Mouse (Mus musculus) limb, embryonic 15.5 days (tissue): Measurements from ENCODE around the gene P3h1. TPM values are rescaled to one million over a fixed set of nuclear protein-coding genes. Genes with fewer than 3 reads are reported as not detected.
A peak's percentile ranks its signal among the peaks of the same experiment; 100 is the strongest.

Experiments used
- ATAC-seq: fragments of 200-750 bp; cut with Nextera tagmentation; 2 replicates; pipeline ENCODE4 v1.8.0; 2017; ENCODE audit warnings: low read depth, moderate TSS enrichment; ENCODE audit not compliant: insufficient number of reproducible peaks, low FRiP score, low TSS enrichment
- H3K27ac ChIP-seq: fragments of 300-500 bp; sonication (generic); 2 replicates; pipeline ENCODE4 v1.5.1; 2015; ENCODE audit warnings: moderate library complexity, mild to moderate bottlenecking, inconsistent platforms
- H3K27me3 ChIP-seq: fragments of 300-500 bp; sonication (generic); 2 replicates; pipeline ENCODE4 v1.6.1; 2015; ENCODE audit warnings: inconsistent platforms
- H3K36me3 ChIP-seq: fragments of 300-500 bp; sonication (generic); 2 replicates; pipeline ENCODE4 v1.6.1; 2015; ENCODE audit warnings: inconsistent platforms
- H3K4me1 ChIP-seq: fragments of 300-500 bp; sonication (generic); 2 replicates; pipeline ENCODE4 v1.6.1; 2015; ENCODE audit warnings: inconsistent platforms
- H3K4me2 ChIP-seq: fragments of 300-500 bp; sonication (generic); 2 replicates; pipeline ENCODE4 v1.6.1; 2015; ENCODE audit warnings: mild to moderate bottlenecking, inconsistent platforms
- H3K4me3 ChIP-seq: fragments of 300-500 bp; sonication (generic); 2 replicates; pipeline ENCODE4 v1.5.1; 2015; ENCODE audit warnings: mild to moderate bottlenecking, inconsistent platforms
- H3K9ac ChIP-seq: fragments of 300-500 bp; sonication (generic); 2 replicates; pipeline ENCODE4 v1.6.1; 2015; ENCODE audit warnings: inconsistent platforms
- H3K9me3 ChIP-seq: fragments of 300-500 bp; sonication (generic); 2 replicates; pipeline ENCODE4 v1.6.1; 2016; ENCODE audit warnings: inconsistent platforms
- WGBS: fragments of 180-500 bp; shearing (Covaris S2); methylation state at CpG from one replicate; pipeline ENCODE4 v1.1.7; 2015; 5-methylcytosine and 5-hydroxymethylcytosine counted together
- polyA plus RNA-seq: library from polyadenylated mRNA; unstranded; fragments of >200 nt; fragmentation: Nextera tagmentation; extraction: Ambion mirVana; gene quantifications from 2 replicates; pipeline ENCODE4 v1.2.1, GENCODE M21; 2015

Gene P3h1
- polyA plus RNA-seq, 1 experiment from 2014 or later: 83.6 TPM

DNA sequence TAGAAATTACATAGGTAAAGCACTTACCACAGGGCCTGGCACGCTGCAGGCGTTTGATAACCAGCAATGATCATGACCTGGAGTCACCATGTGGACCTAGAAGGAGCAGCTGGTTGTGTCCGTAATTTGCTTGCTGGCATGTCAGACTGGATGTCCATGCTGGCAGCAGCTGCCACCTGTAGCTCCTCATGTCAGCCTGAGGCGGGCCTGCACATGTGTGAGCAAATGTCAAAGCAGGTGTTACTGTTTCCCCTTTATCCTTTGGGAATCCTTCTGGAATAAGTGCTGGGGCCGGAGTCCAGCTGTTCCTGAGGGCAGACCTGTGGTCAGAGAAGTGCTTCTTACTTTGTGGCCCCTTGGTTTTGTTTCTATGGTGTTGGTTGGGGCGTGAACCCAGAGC lies 34.6 kb upstream of the P3h1 start:
- Histone ChIP-seq H3K4me2 (no peak overlapping the region; the same call in 1 of the 2 replicates), H3K4me3 (no peak overlapping the region), H3K27me3 (no peaks in the 10 kb centered on the region), H3K36me3 (peaks cover 27% of the 10 kb centered on the region), H3K9me3 (no peaks in the 10 kb centered on the region), H3K9ac (no peak overlapping the region), H3K4me1 (peaks cover 25% of the 10 kb centered on the region), H3K27ac (no peak overlapping the region)
- WGBS: 77% methylated on average over 6 of the region's 6 CpGs
- no peak for ATAC-seq

DNA sequence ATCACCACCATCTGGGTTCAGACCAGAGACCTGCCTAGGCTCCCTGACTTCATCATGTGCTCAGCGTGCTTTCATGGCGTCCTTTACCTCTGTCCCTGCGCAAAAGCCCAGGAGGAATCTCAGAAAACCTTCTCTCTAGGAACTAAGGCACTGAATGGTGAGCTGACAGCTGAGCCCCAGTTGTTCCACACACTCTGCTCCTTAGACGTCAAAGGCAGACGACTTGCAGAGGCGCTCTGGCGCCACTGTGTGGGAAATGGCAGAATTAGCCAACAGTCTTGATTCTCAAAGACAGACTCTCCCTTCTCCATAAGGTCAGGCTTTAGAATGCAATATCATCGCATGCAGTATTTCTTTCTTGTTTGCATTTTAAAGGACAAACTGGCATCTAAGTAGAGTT lies 28.0 kb upstream of the P3h1 start:
- no peaks in the 10 kb centered on the region for H3K27me3 ChIP-seq
- no peak overlapping the region for H3K27ac ChIP-seq
- ATAC-seq: no peak
- no peaks in the 10 kb centered on the region for H3K4me1 ChIP-seq
- WGBS: 17% methylated on average over 8 of the region's 8 CpGs
- H3K36me3 ChIP-seq: peaks cover 13% of the 10 kb centered on the region
- H3K4me3 ChIP-seq: no peak overlapping the region
- H3K9me3 ChIP-seq: no peaks in the 10 kb centered on the region
- no peak overlapping the region for H3K4me2 ChIP-seq
- no peak overlapping the region for H3K9ac ChIP-seq

- Histone ChIP-seq H3K4me1 (0 out of 2 replicates have a peak, but pooled peaks cover 3% of the 10 kb centered on the region), H3K27ac (no peak overlapping the region), H3K27me3 (no peaks in the 10 kb centered on the region), H3K9me3 (no peaks in the 10 kb centered on the region), H3K4me3 (no peak overlapping the region), H3K36me3 (no peaks in the 10 kb centered on the region), H3K9ac (no peak overlapping the region), H3K4me2 (no peak overlapping the region)
- 73% methylated on average over 8 of the region's 8 CpGs for WGBS
- no peak for ATAC-seq
These were observed 16.0 kb upstream of the P3h1 start for GRCm38 (mm10) chr4:119216667-119217066.

DNA sequence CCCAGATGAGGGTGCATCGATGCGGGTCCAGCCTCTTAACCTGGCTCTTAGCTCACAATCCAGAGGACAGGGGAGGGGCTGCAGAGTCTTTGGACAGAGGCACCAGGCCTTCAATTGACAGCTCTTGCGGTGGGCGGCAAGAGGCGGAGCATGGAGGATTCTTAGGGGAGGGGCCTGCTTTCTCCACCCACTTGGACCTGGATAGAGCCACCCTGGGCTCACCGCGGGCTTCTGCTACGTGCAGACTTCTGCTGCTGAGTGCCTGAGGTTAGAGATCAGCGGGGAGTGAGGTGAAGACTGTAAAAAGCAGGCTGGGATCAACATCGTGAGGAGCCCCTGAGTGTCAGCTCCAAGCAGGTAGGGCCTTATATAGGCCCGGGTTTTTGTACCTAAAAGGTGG lies 14.5 kb upstream of the P3h1 start, which contains the start of gene Tmem269:
Gene Tmem269 (minus strand): TSS at position 49 of the 400 bp plus-strand sequence.
- 16% methylated on average over 11 of the region's 11 CpGs for WGBS
- no peak within 1 kb of the TSS for H3K9ac ChIP-seq
- 0 out of 2 replicates have a peak, but pooled peaks cover 3% of the 10 kb centered on the region for H3K4me1 ChIP-seq
- H3K27me3 ChIP-seq: no peaks in the 10 kb centered on the region
- H3K27ac ChIP-seq: no peak within 1 kb of the TSS
- H3K9me3 ChIP-seq: no peaks in the 10 kb centered on the region
- no peak within 1 kb of the TSS for H3K4me3 ChIP-seq
- H3K36me3 ChIP-seq: peaks cover 6% of the 10 kb centered on the region; the same call in 1 of the 2 replicates
- ATAC-seq: no peak
- H3K4me2 ChIP-seq: no peak within 1 kb of the TSS

GRCm38 (mm10) chr4:119223696-119224095 lies 9.0 kb upstream of the P3h1 start:
- no peak overlapping the region for H3K4me2 ChIP-seq
- no peak overlapping the region for H3K4me3 ChIP-seq
- WGBS: 78% methylated on average over 1 of the region's 1 CpGs
- no peak overlapping the region for H3K27ac ChIP-seq
- ATAC-seq: no peak
- H3K9ac ChIP-seq: no peak overlapping the region
- H3K9me3 ChIP-seq: no peaks in the 10 kb centered on the region
- H3K36me3 ChIP-seq: peaks cover 55% of the 10 kb centered on the region
- no peaks in the 10 kb centered on the region for H3K27me3 ChIP-seq
- no peaks in the 10 kb centered on the region for H3K4me1 ChIP-seq

GRCm38 (mm10) chr4:119224534-119224933 lies 8.2 kb upstream of the P3h1 start:
- Histone ChIP-seq H3K4me1 (no peaks in the 10 kb centered on the region), H3K27me3 (no peaks in the 10 kb centered on the region), H3K4me3 (no peak overlapping the region), H3K9ac (no peak overlapping the region), H3K36me3 (peaks cover 55% of the 10 kb centered on the region), H3K4me2 (no peak overlapping the region), H3K9me3 (no peaks in the 10 kb centered on the region), H3K27ac (no peak overlapping the region)
- 98% methylated on average over 3 of the region's 3 CpGs for WGBS
- ATAC-seq: no peak

DNA sequence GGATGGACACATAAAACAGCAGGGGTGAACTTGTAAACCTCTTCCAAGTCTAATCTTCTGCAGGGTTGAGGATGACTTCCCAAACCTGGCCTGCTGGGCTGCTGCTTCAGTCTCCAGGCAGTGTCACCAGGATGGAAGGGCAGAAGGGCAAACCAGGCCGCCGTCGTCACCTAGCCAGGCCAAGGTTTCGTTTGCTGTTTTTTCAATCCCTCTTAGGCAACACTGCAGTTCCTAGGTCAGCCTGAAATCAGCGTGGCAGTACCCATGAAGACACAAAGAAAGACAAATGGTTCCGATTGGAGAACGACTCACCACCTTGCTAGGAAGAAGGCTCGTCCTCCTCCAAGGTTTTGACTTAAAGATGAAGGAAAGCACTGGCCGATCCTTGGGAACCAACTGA lies 7.0 kb upstream of the P3h1 start:
- 87% methylated on average over 9 of the region's 9 CpGs for WGBS
- Histone ChIP-seq H3K4me3 (no peak overlapping the region), H3K27ac (no peak overlapping the region), H3K27me3 (no peaks in the 10 kb centered on the region), H3K9me3 (no peaks in the 10 kb centered on the region), H3K4me2 (no peak overlapping the region), H3K9ac (no peak overlapping the region), H3K36me3 (peaks cover 55% of the 10 kb centered on the region), H3K4me1 (no peaks in the 10 kb centered on the region)
- no peak for ATAC-seq

GRCm38 (mm10) chr4:119226751-119227150 lies 6.0 kb upstream of the P3h1 start:
- Histone ChIP-seq H3K36me3 (peaks cover 55% of the 10 kb centered on the region), H3K4me2 (no peak overlapping the region), H3K27me3 (no peaks in the 10 kb centered on the region), H3K9me3 (no peaks in the 10 kb centered on the region), H3K4me3 (no peak overlapping the region), H3K4me1 (peaks cover 5% of the 10 kb centered on the region), H3K9ac (no peak overlapping the region), H3K27ac (no peak overlapping the region)
- no peak for ATAC-seq
- 87% methylated on average over 11 of the region's 11 CpGs for WGBS

GRCm38 (mm10) chr4:119233256-119233901 lies 664 bp downstream of the P3h1 start:
- Histone ChIP-seq H3K4me3 (peak overlapping the region; percentile 94), H3K36me3 (peaks cover 26% of the 10 kb centered on the region), H3K27ac (peak overlapping the region; percentile 87), H3K9me3 (no peaks in the 10 kb centered on the region), H3K27me3 (no peaks in the 10 kb centered on the region), H3K4me1 (peaks cover 16% of the 10 kb centered on the region), H3K9ac (peak overlapping the region; percentile 74), H3K4me2 (peak overlapping the region; percentile 70)
- ATAC-seq: peak; percentile 21; the same call in 1 of the 2 replicates
- under 1% methylated on average over 36 of the region's 36 CpGs for WGBS

DNA sequence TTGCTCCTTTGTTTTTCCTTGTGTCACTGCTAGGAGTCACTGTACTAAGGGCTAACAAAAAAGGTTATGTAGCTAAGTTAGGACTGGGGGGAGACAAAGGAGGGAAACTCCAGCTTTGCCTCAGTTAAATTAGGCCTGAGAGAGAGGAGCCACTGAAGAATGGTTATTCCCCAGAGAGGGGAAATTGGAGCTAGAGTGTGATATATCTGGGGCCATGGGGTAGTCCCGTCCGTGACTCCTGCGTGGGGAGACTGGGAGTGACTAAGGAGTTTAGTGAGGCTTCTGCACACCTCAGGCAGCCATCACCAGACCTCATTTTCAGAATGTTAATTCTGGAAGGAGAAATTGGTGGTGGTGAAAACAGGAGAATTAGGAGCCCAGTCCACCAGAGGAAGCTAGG lies 1.6 kb downstream of the P3h1 start:
- Histone ChIP-seq H3K36me3 (peaks cover 31% of the 10 kb centered on the region), H3K4me3 (peak overlapping the region; percentile 94), H3K27ac (peak overlapping the region; percentile 87), H3K4me2 (peak overlapping the region; percentile 70), H3K27me3 (no peaks in the 10 kb centered on the region), H3K9me3 (no peaks in the 10 kb centered on the region), H3K9ac (peak overlapping the region; percentile 28; the same call in 1 of the 2 replicates), H3K4me1 (peaks cover 21% of the 10 kb centered on the region)
- no peak for ATAC-seq
- WGBS: 71% methylated on average over 3 of the region's 3 CpGs

DNA sequence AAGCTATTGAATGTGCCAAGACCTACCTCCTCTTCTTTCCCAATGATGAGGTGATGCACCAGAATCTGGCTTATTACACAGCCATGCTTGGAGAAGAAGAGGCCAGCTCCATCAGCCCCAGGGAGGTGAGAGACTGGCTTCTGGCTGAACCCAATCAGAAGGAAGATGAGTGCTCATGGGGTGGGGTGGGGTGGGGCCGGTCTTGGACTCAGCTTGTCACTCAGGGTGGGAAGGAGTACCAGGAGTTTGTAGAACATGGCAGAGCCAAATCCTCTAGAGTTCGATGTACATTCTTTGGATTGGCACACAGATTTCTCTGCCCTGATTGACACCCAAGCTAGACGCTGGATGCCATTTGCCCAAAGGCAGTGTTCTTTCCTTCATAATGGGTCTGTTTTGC lies 5.9 kb downstream of the P3h1 start:
- no peak overlapping the region for H3K4me3 ChIP-seq
- H3K9me3 ChIP-seq: no peaks in the 10 kb centered on the region
- no peak overlapping the region for H3K4me2 ChIP-seq
- no peak overlapping the region for H3K27ac ChIP-seq
- H3K36me3 ChIP-seq: peaks cover 69% of the 10 kb centered on the region
- WGBS: 72% methylated on average over 3 of the region's 3 CpGs
- H3K27me3 ChIP-seq: no peaks in the 10 kb centered on the region
- no peak for ATAC-seq
- no peak overlapping the region for H3K9ac ChIP-seq
- peaks cover 17% of the 10 kb centered on the region; the same call in 1 of the 2 replicates for H3K4me1 ChIP-seq

DNA sequence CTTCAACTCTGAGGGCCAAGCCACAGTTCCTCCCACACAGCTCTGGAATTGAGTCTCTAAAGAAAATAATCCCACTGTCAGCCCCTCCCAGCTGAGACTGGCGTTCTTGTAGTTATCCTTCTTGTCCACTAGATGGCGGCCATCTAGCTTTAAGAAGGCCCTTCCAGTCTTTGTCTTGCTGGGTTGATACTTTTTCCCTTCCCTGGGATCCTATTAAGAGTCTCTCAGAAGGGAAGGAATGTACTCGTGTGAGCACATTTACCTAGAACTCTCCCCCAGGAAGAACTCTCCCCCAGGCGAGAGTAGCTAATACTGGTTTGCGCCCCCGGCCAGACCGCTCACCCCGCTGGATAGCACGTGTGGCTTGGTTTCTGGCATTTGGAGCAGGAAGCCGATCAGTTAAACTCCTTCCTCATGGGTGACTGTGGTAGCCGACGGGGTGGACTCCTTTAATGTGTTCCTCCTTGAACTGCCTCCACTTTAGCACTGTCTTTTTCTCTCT lies 6.5 kb downstream of the P3h1 start:
- peaks cover 72% of the 10 kb centered on the region for H3K36me3 ChIP-seq
- no peaks in the 10 kb centered on the region for H3K9me3 ChIP-seq
- H3K9ac ChIP-seq: no peak overlapping the region

More for the DNA sequence above, 6.5 kb downstream of the P3h1 start:
- WGBS: 35% methylated on average over 12 of the region's 12 CpGs
- no peak overlapping the region for H3K4me2 ChIP-seq
- H3K27me3 ChIP-seq: no peaks in the 10 kb centered on the region
- H3K4me3 ChIP-seq: no peak overlapping the region
- ATAC-seq: 0 out of 2 replicates have a peak, but pooled peaks have one; percentile 42
- 0 out of 2 replicates have a peak overlapping the region, but pooled peaks have one; percentile 48 for H3K27ac ChIP-seq
- peaks cover 14% of the 10 kb centered on the region; the same call in 1 of the 2 replicates for H3K4me1 ChIP-seq
